Mouse (Mus musculus) hindbrain, embryonic 13.5 days (tissue): ENCODE data around the gene Phf11d. TPM values are rescaled to one million over a fixed set of nuclear protein-coding genes. Genes with fewer than 3 reads are reported as not detected.
"Not testable (repeated sequence)": the region's sequence is repeated elsewhere in the genome, so short reads cannot be mapped to it uniquely, and the experiment has no call there.

Experiments used
- ATAC-seq: fragments of 200-750 bp; cut with Nextera tagmentation; 2 replicates; pipeline ENCODE4 v1.8.0; 2017; ENCODE audit warnings: moderate TSS enrichment; ENCODE audit not compliant: low FRiP score
- H3K27ac ChIP-seq: fragments of 300-500 bp; sonication (generic); 2 replicates; pipeline ENCODE4 v1.5.1; 2015; ENCODE audit warnings: inconsistent platforms, mild to moderate bottlenecking, moderate library complexity
- H3K27me3 ChIP-seq: fragments of 300-500 bp; sonication (generic); 2 replicates; pipeline ENCODE4 v1.6.1; 2015; ENCODE audit warnings: mild to moderate bottlenecking, inconsistent platforms
- H3K36me3 ChIP-seq: fragments of 300-500 bp; sonication (generic); 2 replicates; pipeline ENCODE4 v1.6.1; 2015; ENCODE audit warnings: mild to moderate bottlenecking, inconsistent platforms
- H3K4me1 ChIP-seq: fragments of 300-500 bp; sonication (generic); replicated peaks from 2 replicates; pipeline ENCODE4 v1.6.1; 2015; ENCODE audit warnings: inconsistent platforms
- H3K4me2 ChIP-seq: fragments of 300-500 bp; sonication (generic); 2 replicates; pipeline ENCODE4 v1.6.1; 2015; ENCODE audit warnings: inconsistent platforms, mild to moderate bottlenecking, moderate library complexity
- H3K4me3 ChIP-seq: fragments of 300-500 bp; sonication (generic); 2 replicates; pipeline ENCODE4 v1.5.1; 2015; ENCODE audit warnings: mild to moderate bottlenecking, inconsistent platforms
- H3K9ac ChIP-seq: fragments of 300-500 bp; sonication (generic); 2 replicates; pipeline ENCODE4 v1.6.1; 2015; ENCODE audit warnings: mild to moderate bottlenecking, inconsistent platforms
- H3K9me3 ChIP-seq: fragments of 300-500 bp; sonication (generic); 2 replicates; pipeline ENCODE4 v1.6.1; 2016; ENCODE audit warnings: inconsistent platforms
- WGBS: fragments of 180-500 bp; shearing (Covaris S2); methylation state at CpG from one replicate; pipeline ENCODE4 v1.1.7; 2015; 5-methylcytosine and 5-hydroxymethylcytosine counted together
- polyA plus RNA-seq: library from polyadenylated mRNA; unstranded; fragments of >200 nt; fragmentation: Nextera tagmentation; extraction: Ambion mirVana; gene quantifications from 2 replicates; pipeline ENCODE4 v1.2.1, GENCODE M21; 2015

Phf11d gene
- polyA plus RNA-seq, 1 experiment from 2014 or later: 0.35 TPM

DNA sequence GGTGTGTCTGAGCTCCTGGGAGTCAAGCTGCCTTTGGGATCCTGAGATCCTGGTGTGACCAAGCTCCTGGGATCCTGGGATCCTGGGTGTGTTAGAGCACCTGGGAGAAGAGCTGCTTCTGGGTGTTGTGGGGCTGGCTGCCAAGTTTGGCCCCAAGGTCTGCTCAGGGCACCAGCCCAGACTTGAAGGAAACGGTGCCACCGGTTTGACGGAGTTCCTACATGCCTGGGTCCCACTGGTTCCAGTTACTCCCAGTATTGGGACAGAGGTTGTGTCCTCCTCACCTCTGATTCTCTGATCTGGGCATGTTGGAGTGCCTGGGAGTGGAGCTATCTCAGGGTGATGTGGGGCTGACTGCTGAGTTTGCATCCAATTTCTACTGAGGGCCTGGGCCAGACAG lies 46.2 kb downstream of the Phf11d start:
- H3K9ac ChIP-seq, H3K4me1 ChIP-seq, H3K4me3 ChIP-seq, H3K27ac ChIP-seq, H3K4me2 ChIP-seq, H3K36me3 ChIP-seq, H3K27me3 ChIP-seq, H3K9me3 ChIP-seq, ATAC-seq: not testable (repeated sequence)
- WGBS: 99% methylated on average over 3 of the region's 3 CpGs

Other genes starting within 250 kb of the Phf11d start
- gene 1700129C05Rik, start 222.6 kb downstream of the Phf11d start, polyA plus RNA-seq: not detected in 2 replicates
- gene Gm5142, start 186.7 kb downstream of the Phf11d start, polyA plus RNA-seq: not detected in 2 replicates
- 64.4 and 65.6 TPM in 2 replicates for gene Rcbtb1, start 164.3 kb downstream of the Phf11d start, polyA plus RNA-seq
- not detected in 2 replicates for gene Gm6904, start 105.3 kb downstream of the Phf11d start, polyA plus RNA-seq
- gene Phf11a, start 67.9 kb downstream of the Phf11d start, polyA plus RNA-seq: not detected in 2 replicates
- 0.17 and 0.21 TPM in 2 replicates for gene Phf11b, start 24.1 kb downstream of the Phf11d start, polyA plus RNA-seq
- 0.31 and 0.54 TPM in 2 replicates for gene Phf11c, start 29.9 kb upstream of the Phf11d start, polyA plus RNA-seq
- 8.2 and 8.3 TPM in 2 replicates for gene Setdb2, start 75.4 kb upstream of the Phf11d start, polyA plus RNA-seq
- gene Cab39l, start 75.5 kb upstream of the Phf11d start, polyA plus RNA-seq: 27.8 and 32.4 TPM in 2 replicates
- 36.3 and 37.8 TPM in 2 replicates for gene Cdadc1, start 232.5 kb upstream of the Phf11d start, polyA plus RNA-seq